Mouse (Mus musculus): ENCODE measurements around the gene Ccdc62. TPM values are rescaled to one million over a fixed set of nuclear protein-coding genes. Genes with fewer than 3 reads are reported as not detected.

Ccdc62 gene
- polyA plus RNA-seq, 1 experiment from 2014 or later, result 8.0 TPM

DNA sequence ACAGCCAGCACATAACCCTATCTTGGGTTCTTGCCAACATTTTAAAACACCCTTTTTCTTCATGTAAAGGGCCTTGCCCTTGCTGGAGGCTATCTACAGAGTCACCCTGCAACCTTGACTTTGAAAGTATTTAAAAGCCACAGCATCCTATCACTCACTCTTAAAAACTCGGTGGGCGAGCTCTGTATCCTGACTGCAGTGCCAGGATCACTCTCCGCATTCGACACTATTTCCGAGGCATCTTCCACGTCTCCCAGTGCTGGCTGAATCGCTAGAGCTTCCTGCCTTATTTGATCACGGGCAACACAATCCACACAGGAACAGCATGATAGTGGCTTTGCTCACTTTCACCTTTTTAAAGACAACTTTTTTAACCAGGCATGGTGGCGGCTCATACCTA, 87.5 kb downstream of the Ccdc62 start:
- Histone ChIP-seq H3K36me3 (ENCODE audit: control insufficient read depth, insufficient read depth, low read length) (no peaks in the 10 kb centered on the region), H3K4me2 (ENCODE audit: low read depth, low read length) (no peak overlapping the region), H3K27ac (ENCODE audit: low read length) (no peak overlapping the region), H3K4me1 (replicated peaks; ENCODE audit: control insufficient read depth, insufficient read depth, low read length) (peaks cover 70% of the 10 kb centered on the region), H3K9me3 (ENCODE audit: control insufficient read depth, low read length) (no peaks in the 10 kb centered on the region), H3K27me3 (ENCODE audit: control insufficient read depth, insufficient read depth, low read depth, low read length) (no peaks in the 10 kb centered on the region), H3K9ac (ENCODE audit: low read length) (no peak overlapping the region), H3K4me3 (ENCODE audit: low read length) (no peak overlapping the region)
- WGBS, result 69% methylated on average over 9 of the region's 9 CpGs
- no peak for ATAC-seq (ENCODE audit: low read depth)

GRCm38 (mm10) chr5:124018651-124019050, 88.2 kb downstream of the Ccdc62 start:
- H3K9me3 ChIP-seq (ENCODE audit: control insufficient read depth, low read length), result no peaks in the 10 kb centered on the region
- no peak overlapping the region for H3K4me3 ChIP-seq (ENCODE audit: low read length)
- ATAC-seq (ENCODE audit: low read depth), result no peak
- peak overlapping the region; percentile 85; the same call in 1 of the 2 replicates for H3K27ac ChIP-seq (ENCODE audit: low read length)
- H3K9ac ChIP-seq (ENCODE audit: low read length), result no peak overlapping the region
- WGBS, result 75% methylated on average over 9 of the region's 9 CpGs
- peaks cover 63% of the 10 kb centered on the region for H3K4me1 ChIP-seq (replicated peaks; ENCODE audit: control insufficient read depth, insufficient read depth, low read length)
- no peaks in the 10 kb centered on the region for H3K36me3 ChIP-seq (ENCODE audit: control insufficient read depth, insufficient read depth, low read length)
- no peak overlapping the region; the same call in 1 of the 2 replicates for H3K4me2 ChIP-seq (ENCODE audit: low read depth, low read length)
- no peaks in the 10 kb centered on the region for H3K27me3 ChIP-seq (ENCODE audit: control insufficient read depth, insufficient read depth, low read depth, low read length)

Small RNAs within 50 kb of the gene (microRNA-seq; reads per million reads assigned to microRNA genes)
- not detected for gene Mir7032

Other genes starting within 250 kb of the Ccdc62 start
- 35.7 and 37.9 TPM in 2 replicates for gene Clip1, start 246.1 kb upstream of the Ccdc62 start, polyA plus RNA-seq (2015; fragmentation: Nextera tagmentation; extraction: Ambion mirVana)
- 75.9 and 76.4 TPM in 2 replicates for gene Zcchc8, start 209.6 kb upstream of the Ccdc62 start, polyA plus RNA-seq (2015; fragmentation: Nextera tagmentation; extraction: Ambion mirVana)
- 110 and 116 TPM in 2 replicates for gene Rsrc2, start 181.3 kb upstream of the Ccdc62 start, polyA plus RNA-seq (2015; fragmentation: Nextera tagmentation; extraction: Ambion mirVana)
- 28.6 and 32.4 TPM in 2 replicates for gene Kntc1, start 181.0 kb upstream of the Ccdc62 start, polyA plus RNA-seq (2015; fragmentation: Nextera tagmentation; extraction: Ambion mirVana)
- gene Hcar2, start 65.2 kb upstream of the Ccdc62 start, polyA plus RNA-seq (2015; fragmentation: Nextera tagmentation; extraction: Ambion mirVana), result 0.30 and 0.49 TPM in 2 replicates
- 1.2 and 1.4 TPM in 2 replicates for gene Hcar1, start 50.7 kb upstream of the Ccdc62 start, polyA plus RNA-seq (2015; fragmentation: Nextera tagmentation; extraction: Ambion mirVana)
- gene Denr, start 23.5 kb upstream of the Ccdc62 start, polyA plus RNA-seq (2015; fragmentation: Nextera tagmentation; extraction: Ambion mirVana), result 92.8 and 118 TPM in 2 replicates
- 2.0 and 2.3 TPM in 2 replicates for gene Gm43518, start 3.3 kb upstream of the Ccdc62 start, polyA plus RNA-seq (2015; fragmentation: Nextera tagmentation; extraction: Ambion mirVana)
- 13.8 and 14.5 TPM in 2 replicates for gene Hip1r, start 42.9 kb downstream of the Ccdc62 start, polyA plus RNA-seq (2015; fragmentation: Nextera tagmentation; extraction: Ambion mirVana)
- gene Vps37b, start 101.6 kb downstream of the Ccdc62 start, polyA plus RNA-seq (2015; fragmentation: Nextera tagmentation; extraction: Ambion mirVana), result 39.2 and 41.6 TPM in 2 replicates
- gene Abcb9, start 165.1 kb downstream of the Ccdc62 start, polyA plus RNA-seq (2015; fragmentation: Nextera tagmentation; extraction: Ambion mirVana), result 2.7 and 3.8 TPM in 2 replicates
- gene Ogfod2, start 181.6 kb downstream of the Ccdc62 start, polyA plus RNA-seq (2015; fragmentation: Nextera tagmentation; extraction: Ambion mirVana), result 29.7 and 33.1 TPM in 2 replicates
- gene Arl6ip4, start 185.4 kb downstream of the Ccdc62 start, polyA plus RNA-seq (2015; fragmentation: Nextera tagmentation; extraction: Ambion mirVana), result 98.8 and 99.9 TPM in 2 replicates

All from lung, embryonic 16.5 days (tissue).